Mouse (Mus musculus) cerebellum, adult 18-20 months (tissue): ENCODE results near the gene Atg5.
A peak's percentile ranks its signal among the peaks of the same experiment; 100 is the strongest.
"Not testable (repeated sequence)": the region's sequence is repeated elsewhere in the genome, so short reads cannot be mapped to it uniquely, and the experiment has no call there.

Source experiments
- DNase-seq, 2 experiments: peaks; one replicate each; pipeline ENCODE4 v3.0.0; 2021

The Atg5 gene

DNA sequence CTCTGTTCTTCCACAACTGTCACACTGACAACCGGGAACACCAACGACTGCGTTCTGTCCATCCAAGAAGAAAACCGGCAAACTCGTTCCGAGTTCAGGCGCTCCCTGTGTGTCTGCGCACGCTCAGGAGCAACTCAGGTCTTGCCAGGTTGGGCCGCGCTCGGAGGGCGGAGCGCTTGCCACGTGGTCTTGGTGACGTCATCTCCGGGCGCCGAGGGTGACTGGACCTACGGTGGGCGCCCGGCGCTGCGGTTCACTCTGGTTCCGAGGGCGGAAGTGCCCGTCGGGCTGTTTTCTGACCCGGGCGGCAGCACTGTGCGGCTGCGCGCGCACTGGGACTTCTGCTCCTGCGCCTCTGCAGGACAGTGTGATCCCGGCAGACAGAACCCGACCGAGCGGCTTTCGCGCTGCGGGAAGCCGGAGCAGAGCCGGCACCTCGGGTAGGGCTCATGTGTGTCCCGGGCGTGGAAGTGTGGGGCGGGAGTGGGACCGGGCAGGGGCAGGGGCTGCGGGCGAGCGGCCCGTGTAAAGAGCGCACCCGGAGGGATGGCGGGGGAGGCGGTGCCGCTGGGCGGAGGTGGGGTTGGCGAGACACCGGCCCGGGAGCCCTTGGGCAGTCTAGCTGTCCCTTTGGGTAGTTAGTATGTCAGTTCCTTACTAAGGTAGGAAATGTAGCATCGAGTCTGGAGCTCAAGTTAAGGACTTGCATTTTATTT, at the start of gene Atg5:
Gene Atg5, plus strand, starts transcription at position 214 of the 716 bp plus-strand sequence.
- peak; percentile 97 to 99 for DNase-seq

DNA sequence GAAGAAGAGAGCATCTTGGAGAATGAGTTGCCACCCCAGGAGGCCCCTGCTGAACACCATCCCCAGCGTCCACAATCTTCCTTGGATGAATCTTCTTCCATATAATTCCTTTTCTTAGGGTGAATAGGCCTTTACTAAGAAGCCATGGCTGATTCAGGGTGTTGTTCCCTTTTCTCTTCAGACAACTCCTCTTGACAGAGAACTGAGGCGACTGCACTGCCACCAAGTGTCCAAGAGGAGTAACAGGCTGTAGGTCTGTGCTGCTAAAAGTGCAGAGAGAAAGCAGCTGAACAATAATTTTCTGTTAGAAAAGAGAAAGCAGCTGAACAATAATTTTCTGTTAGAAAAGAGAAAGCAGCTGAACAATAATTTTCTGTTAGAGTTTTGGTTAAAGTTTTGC, 49.1 kb upstream of the Atg5 start:
- peak in 1 of 2 experiments; percentile 2 for DNase-seq

DNA sequence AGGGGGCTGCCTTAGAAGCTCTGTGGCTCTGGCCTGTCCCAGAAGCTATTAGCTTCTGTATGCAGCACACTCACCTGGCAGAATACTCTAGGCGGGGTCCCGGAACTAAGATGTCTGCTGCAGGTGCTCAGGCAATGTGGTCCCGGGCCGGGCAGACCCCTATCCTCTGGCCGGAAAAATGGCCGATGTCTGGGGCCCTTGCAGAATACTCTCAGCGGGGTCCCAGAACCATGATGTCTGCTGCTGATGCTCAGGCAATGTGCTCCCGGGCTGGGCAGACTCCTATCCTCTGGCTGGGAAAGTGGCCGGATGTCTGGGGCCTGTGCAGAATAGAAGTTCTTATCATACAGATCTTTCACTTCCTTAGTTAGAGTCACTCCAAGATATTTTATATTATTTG, 43.8 kb upstream of the Atg5 start:
- DNase-seq, result no peak

DNA sequence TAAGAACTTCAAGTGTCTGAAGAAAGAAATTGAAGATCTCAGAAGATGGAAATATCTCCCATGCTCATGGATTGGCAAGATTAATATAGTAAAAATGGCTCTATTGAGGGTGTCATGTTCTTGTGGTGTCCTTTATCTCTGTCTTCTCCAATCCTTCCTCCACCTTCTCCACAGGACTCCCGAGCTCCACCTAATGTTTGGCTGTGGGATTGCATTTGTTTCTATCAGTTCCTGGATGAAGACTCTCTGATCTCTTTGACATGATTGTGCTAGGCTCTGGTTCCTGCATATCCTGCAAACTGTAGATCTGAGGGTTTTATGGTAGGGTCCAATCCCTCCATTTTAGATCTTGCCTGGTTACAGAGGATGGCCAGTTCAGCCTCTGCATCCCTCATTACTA, 34.8 kb upstream of the Atg5 start:
- peak; percentile 34 to 44 for DNase-seq

DNA sequence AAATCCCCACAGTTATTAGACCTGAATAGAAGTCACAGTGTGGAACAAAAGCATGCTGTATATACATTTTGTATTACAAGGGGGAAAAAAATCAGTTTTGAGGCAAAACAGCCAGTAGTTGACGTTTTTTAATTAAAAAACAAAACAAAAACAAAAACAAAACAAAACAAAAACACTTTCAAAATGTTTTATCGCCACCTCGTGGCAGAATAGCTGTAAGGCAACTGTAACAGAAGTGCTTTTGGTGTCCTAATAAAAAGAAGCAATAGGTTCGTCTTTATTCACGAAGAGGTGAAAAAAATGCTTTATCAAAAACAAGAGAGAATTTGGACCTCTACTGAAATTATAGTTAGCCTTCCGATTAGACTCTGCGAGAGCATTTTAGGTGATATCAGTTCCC, 32.9 kb upstream of the Atg5 start:
- DNase-seq, result not testable (repeated sequence)

DNA sequence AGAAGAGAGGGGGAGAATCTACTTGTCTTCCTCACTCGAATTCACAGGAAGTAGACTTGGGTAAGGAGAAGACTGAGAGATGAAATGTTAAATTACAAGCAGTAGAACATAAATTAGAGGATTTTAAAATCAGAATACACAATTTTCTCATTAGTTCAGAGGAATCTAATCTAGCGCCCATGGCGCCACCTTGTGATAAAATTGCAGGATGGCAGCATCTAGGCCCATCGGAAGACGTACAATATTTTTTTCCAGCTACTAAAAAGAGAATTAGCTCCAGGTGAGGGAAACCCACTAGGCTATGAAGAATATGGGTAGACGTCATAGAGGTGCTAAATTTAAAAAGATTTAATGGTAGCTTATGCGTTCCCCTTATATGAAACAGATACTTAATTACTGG, 11.5 kb upstream of the Atg5 start:
- no peak for DNase-seq

DNA sequence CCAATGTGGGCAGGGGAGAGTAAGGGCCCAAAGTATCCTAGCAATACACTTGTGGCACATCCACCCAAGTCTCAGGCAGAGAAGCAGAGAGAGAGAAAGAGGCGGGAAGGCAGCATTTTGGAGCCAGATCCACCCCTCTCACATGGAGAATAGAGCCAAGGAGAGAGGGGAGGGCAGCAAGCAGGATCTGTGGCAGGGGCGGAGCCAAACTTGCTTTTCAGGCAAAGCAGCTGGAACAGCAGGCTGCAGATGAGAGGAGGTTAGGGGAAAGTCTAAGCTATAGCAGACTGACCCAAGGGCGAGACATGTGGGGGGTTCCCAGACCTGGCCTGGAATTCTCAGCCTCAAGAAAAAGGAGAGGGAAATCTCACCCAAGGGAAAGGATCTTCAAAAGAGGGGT, 2.3 kb upstream of the Atg5 start:
- DNase-seq, result no peak

DNA sequence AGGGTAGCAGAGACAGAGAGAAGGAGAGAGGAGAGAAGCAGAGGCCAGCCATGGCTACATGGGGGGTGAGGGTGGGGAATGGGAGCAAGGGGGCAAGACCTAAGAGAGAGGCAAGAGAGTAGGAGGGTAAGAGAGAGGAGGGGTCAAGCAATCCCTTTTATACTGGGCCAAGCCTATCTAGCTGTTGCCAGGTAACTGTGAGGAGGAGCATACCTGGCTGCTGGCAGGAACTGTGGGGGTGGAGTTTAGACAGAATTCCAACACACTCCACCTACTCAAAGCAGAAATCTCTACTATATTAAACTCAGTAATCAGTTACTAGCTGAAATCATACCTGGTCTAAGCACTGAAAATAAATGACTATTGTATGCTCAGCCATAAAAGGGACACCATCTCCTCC, 1.6 kb upstream of the Atg5 start:
- no peak for DNase-seq

DNA sequence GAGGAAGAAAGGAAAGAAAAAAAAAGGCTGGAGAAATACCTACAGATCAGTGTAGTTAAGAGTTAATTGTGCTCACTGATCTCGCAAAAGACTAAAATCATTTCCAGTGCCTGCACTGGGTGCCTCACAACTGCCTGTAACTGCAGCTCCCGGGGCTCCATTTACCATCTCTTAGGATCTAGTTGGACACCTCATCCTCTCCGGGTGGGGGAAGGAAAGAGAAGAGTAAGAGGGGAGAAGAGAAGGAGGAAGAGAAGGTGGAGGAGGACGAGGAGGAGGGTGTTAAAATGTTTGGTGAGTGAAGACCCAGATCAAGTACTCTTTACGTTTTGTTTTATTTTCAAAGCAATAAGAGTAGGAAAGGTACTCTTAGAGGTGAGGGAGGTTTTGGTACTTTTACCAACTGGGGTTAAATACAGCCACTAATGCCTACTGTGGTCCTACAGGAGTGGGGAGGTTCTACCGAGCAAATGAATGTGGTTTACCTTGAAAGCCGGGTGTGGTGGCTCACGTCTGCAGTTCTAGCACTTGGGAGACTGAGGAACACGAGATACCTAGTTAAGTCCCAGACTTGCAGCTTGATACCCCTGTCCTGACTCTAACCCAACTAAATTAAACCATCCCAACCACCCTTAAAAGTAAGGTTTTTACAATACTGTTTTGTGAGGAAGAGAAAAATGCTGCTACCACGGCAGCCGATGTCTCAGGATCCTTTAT, 574 bp upstream of the Atg5 start:
- peak; percentile 16 to 18 for DNase-seq

DNA sequence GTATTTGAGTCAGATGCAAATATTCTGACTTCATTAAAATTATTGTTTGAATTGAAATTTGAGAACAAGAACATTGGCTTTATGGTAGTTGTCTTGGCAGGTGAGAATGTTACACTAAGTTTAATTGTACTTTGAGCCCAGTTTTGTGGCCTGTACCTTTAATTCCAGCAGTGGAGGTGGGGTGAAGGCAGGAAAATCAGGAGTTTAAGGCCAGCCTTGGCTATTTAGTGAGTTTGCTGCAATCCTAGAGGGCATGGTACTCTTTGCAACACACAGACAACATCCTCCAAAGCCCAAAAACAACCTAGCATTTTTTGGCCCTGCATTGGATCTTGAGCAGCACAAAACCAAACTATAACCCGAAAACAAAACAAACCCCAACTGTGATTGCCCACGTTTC, 1.1 kb downstream of the Atg5 start:
- no peak for DNase-seq

DNA sequence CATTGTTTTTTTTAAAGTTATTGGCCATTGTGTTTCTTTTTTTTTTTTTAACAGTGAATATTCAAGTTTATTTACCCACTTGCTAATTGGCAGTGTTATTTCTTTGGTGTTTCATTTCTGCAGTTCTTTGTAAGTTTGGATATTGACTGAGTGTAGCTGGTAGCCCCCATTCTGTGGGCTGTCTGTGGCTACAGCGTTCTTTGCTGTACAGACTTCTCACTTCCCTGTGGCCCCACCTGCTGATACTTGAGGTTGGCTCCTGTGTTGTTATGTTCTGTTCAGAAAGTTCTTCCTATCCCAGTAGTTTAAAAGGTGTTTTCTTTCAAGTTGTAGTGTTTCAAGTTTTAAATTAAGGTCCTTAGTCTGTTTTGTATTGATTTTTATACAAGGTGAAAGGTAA, 14.2 kb downstream of the Atg5 start:
- no peak for DNase-seq

DNA sequence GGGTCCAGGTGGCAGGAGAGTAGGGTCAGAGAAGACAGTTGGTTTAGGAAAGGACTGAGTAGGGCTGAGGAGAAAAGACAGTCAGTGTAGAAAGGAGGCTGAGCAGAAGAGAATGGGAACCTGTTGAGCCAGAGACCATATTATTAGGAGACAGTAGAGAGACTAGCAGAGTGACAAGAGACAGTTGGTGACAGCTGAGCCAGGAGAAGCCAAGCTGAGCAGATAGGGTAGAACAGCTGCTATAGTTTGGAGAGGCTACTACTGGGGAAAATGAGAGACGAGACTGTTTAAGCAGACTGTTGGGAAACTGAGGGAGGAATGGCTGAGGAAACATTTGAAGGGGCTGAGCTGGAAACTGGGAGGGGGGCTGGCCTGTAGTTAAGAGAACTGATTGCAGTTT, 16.9 kb downstream of the Atg5 start:
- no peak for DNase-seq

DNA sequence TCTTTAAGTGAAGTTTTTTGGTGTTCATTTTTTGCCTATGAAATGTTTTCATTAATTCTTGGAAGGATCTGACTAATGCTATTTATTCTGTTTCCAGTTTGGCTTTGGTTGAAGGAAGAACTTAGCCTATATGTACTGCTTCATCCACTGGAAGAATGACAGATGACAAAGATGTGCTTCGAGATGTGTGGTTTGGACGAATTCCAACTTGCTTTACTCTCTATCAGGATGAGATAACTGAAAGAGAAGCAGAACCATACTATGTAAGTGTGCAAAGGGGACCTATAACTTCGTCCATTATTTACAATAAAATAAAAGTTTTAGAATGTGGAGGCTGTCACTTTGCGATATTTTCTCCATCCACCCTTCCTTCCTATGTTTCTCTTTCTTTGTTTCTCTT, 17.8 kb downstream of the Atg5 start:
- no peak for DNase-seq

DNA sequence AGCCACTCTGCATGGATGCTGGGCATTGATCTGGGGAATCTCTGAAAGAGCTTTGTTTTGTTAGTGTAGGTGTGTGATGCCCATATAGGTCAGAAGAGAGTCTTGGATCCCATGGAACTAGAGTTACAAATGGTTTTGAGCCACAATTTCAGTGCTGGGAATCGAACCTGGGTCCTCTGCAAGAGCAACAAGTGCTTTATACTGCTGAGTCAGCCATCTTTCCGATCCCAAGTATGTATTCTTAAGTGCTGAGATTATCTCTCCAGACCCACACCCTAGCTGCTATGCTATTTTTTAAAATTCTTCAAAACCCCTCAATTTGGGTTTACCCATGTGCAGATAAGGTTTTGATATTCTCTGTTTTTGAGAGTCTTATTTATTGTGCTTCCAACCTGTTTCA, 22.7 kb downstream of the Atg5 start:
- no peak for DNase-seq

DNA sequence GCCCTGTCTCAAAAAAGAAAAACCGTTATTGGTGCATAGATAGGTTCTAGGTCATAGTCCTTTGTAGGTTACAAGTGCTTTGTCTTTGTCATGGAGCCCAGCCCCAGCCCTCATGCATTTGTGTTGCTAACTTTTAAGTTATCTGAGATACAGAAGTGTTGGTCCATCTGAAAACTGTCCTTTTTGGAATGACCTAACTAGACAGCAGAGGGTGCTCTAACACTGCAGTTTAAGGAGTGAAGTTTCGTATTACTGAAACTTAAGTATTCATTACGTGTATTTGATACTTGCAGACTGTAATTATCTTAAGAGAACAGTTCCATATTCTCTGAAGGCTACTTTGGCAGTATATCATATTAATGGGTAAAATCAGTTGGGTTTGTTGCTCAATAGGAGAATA, 24.0 kb downstream of the Atg5 start:
- no peak for DNase-seq

DNA sequence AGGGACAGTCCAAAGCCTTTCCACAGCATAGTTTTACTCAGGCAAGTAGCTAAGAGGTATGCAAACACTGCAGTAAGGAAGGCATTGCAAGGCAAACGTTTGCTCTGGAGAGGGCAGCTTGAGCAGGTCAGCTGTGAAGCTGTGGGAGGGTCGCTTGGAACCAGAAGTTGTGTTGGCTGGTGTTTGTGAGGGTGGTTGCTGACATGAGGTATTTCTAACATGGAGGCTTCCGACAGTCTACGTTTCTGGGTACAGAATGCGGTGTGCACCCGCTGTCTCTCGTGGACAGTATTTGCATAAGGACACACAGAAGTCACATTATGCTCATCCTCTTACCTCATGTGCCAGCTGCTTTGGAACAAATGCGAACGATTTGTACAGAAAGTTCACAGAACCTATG, 31.0 kb downstream of the Atg5 start:
- DNase-seq, result no peak

DNA sequence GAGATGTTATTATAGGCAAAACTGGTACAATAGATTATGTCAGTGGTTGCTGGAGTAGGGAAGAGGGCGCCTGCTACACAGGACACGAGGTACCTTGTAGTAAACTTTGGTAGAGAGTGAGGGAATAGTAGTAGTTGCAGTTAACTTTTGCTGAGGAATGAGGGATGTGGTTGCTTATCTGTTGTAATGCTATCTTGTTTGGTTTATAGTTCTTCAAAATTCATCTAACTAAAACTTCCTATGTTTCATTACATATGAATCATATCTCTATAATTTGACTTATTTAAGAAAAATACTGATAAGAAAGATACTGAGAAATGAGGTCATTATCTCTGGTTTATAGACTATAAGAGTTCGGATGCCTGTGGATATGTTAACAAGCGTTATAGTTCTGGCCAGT, 31.9 kb downstream of the Atg5 start:
- no peak for DNase-seq

DNA sequence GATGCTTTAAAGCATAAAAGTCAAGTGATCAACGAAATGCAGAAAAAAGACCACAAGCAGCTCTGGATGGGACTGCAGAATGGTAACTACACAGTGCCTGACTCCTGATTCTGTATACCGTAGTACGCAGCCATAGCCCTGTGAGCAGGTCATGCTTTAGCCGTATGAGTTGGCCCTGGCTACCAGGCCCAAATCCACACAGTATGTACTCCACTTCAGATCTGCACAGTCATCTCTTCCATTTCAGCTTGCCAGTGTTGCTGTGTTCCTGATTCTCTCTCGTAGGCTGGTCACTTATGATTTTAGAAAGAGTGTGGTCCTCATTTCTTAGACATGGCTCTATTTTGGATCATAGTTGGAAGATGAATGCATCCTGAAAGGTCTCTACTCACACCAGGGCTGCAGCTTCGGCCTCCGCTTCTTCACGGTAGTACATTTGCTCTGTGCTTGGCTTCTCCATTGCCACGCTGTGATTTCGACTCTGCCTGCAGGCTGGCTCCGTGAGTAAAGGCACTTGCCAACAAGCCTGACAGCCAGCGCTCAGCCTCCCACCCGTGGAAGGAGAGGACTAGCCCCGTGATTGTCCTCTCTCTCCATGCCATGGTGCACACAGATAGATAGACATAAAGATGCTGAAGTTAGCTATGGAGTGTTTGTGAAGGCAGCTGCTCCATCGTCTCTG, 35.6 kb downstream of the Atg5 start:
- DNase-seq, result peak in 1 of 2 experiments; percentile 12

DNA sequence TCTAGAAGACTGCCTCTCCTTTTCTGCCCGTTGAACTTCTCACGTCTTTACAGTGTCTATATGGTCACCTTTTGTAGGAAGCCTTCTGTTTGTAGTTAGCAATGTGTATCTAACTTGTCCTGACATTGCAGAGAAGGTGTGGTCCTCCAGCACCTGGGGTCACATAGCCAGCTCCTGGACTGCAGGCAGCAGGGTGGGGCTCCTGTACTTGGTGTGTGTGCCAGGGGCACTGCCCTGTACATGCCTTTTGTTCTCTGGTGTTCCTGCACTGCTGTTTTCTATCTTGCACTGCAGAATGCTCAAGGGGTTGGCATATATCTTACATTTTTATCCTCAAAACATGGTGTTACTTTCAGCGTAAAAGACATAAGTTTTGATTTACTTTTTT, 36.2 kb downstream of the Atg5 start:
- DNase-seq, result no peak

DNA sequence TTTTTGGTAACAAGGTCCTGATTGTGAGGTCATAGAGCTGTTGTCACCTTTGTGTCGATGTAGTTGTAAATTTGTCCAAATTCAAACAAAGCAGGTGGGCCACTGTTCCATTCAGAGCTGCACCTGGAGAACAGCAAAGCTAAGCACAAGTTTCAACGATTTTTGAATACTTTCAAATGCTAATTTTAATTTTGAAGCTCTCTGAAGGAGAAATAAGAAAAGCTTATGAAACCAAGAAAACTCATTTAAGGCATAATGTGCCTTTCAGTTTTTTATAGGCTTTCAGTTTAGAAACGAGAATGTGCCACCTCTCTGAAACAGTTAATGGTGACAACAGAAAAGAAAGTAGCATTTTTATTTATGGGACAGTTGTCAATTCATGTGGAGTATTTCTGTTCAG, 36.7 kb downstream of the Atg5 start:
- DNase-seq, result no peak

DNA sequence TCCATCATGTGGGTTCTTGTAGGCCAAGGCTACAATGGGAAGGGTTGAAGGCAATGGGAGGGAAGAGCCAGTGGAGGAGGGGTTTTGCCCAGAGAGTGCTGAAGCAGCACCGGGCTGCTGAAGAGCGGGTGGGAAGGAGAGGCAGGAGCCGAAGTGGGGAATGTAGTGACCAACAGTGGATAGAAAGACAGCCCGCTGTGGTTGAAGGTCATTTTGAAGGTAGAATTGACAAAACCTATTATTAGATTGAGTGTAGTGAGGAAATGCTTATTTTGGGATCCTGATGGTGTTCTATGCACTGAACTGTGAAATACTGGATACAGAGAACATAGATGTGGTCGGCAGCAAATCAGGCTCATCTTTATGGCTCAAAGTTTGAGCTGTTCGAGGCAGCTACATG, 38.1 kb downstream of the Atg5 start:
- DNase-seq, result no peak

DNA sequence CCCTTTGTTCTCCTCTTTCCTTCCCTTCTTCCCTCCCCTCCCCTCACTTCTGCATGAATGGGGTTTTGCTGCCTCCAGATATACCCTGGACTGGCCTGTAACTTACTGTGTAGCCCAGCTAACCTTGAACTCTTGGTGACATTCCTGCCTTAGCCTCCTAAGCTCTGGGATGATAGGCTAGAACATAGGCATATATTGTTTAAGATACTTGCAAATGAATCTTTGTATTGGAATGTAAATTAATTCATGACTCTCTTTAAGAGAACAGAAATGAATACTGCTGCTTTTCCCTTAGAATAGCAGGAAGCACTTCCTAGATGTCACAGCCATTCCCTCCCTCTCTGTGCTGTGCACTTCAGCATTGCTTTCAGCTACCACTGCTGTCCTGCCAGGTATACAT, 40.1 kb downstream of the Atg5 start:
- DNase-seq, result no peak

DNA sequence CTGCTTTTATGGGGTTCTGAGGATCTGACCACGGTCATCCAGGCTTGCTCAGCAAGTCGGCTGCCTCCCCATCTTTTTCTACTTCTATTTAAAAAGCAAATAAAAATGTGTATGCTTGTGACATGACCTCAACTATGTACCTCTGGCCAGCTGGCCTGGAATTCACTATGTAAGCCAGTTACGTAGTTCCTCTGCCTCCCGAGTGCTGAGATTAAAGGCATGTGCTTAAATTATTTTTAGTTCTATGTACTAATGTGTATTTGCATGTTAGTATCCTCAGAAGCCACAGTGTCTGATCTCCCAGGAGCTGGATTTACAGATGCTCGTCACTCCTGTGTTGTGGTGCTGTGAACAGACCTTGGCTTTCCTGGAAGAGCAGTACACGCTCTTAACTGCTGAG, 41.1 kb downstream of the Atg5 start:
- no peak for DNase-seq

DNA sequence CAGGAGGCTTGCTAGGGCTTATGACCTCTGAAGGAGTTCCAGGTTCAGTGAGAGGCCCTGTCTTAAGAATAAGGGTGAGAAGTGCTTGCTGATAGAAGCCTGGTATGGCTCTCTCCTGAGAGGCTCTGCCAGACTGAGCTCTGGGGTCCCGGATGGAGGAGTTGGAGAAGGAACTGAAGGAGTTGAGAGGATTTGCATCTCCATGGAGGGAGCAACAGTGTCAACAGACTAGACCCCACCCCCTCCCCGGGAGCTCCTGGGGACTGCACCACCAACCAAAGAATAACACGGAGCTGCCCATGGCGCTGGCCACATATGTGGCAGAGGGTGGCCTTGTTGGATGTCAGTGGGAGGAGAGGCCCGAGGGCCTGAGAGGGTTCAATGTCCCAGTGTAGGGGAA, 47.1 kb downstream of the Atg5 start:
- DNase-seq, result no peak
